Mouse (Mus musculus) bone marrow, adult 2 months (tissue): ENCODE results near the gene Commd7.

ENCODE experiments used
- CTCF ChIP-seq: fragments of 200-500 bp; IDR thresholded peaks from 2 replicates; pipeline ENCODE4 v1.5.1; 2011; ENCODE audit warnings: low read length, control low read depth; ENCODE audit not compliant: control insufficient read depth, insufficient read depth
- POLR2A ChIP-seq: fragments of 200-500 bp; IDR thresholded peaks from 2 replicates; pipeline ENCODE4 v1.6.1; 2011; ENCODE audit warnings: low read depth, mild to moderate bottlenecking, control low read depth, low read length, borderline replicate concordance; ENCODE audit not compliant: control insufficient read depth

DNA sequence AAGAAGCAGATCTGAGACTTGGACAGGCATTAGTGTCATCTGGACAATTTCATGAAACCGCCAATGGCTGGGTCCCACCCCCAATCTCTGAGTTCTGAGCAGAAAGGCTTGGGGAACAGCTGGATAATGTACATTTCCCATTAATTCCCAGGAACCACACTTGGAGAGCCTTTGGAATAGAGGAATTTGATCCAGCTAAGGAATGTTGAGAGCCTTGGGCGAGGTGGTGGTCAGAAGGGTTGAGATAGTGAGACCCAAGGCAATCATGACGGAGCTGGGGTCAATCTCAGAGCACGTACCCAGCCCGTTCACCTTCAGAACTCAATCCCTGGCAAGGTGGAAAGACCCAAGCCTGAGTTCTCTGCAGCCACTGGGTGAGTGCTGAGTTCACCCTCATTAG is 678 bp upstream of the Commd7 start:
- TF ChIP-seq CTCF = no peak
- no peak for TF ChIP-seq POLR2A
